Mouse (Mus musculus) liver, adult 2 months (tissue): ENCODE data around the gene Plcb4. TPM values are rescaled to one million over a fixed set of nuclear protein-coding genes. Genes with fewer than 3 reads are reported as not detected.

Experiments used
- DNase-seq: peaks from one replicate; pipeline ENCODE4 v3.0.0-alpha.2; 2011; ENCODE audit warnings: low read depth, low spot score; ENCODE audit errors: extremely low read depth
- H3K27ac ChIP-seq: fragments of 200-500 bp; replicated peaks from 2 replicates; pipeline ENCODE4 v1.5.1; 2012; ENCODE audit warnings: low read depth, mild to moderate bottlenecking, control low read depth, inconsistent platforms, low read length; ENCODE audit not compliant: insufficient read depth
- H3K27me3 ChIP-seq: fragments of 200-500 bp; 2 replicates; pipeline ENCODE4 v1.6.1; 2012; ENCODE audit warnings: mild to moderate bottlenecking, moderate library complexity, low read length, inconsistent platforms; ENCODE audit not compliant: control insufficient read depth, insufficient read depth
- H3K36me3 ChIP-seq: fragments of 200-500 bp; 2 replicates; pipeline ENCODE4 v1.6.1; 2012; ENCODE audit warnings: low read length, inconsistent platforms; ENCODE audit not compliant: control insufficient read depth, insufficient read depth
- H3K4me1 ChIP-seq: fragments of 200-500 bp; 2 replicates; pipeline ENCODE4 v1.6.1; 2011; ENCODE audit warnings: low read length; ENCODE audit not compliant: control insufficient read depth, insufficient read depth
- H3K4me3 ChIP-seq: fragments of 200-500 bp; 2 replicates; pipeline ENCODE4 v1.5.1; 2011; ENCODE audit warnings: low read depth, mild to moderate bottlenecking, control low read depth, low read length, moderate library complexity; ENCODE audit not compliant: insufficient read depth
- H3K79me2 ChIP-seq: fragments of 200-500 bp; 2 replicates; pipeline ENCODE4 v1.6.1; 2012; ENCODE audit warnings: inconsistent platforms, mild to moderate bottlenecking, low read length, moderate library complexity; ENCODE audit not compliant: control insufficient read depth, insufficient read depth
- H3K9ac ChIP-seq: fragments of 200-500 bp; 2 replicates; pipeline ENCODE4 v1.6.1; 2012; ENCODE audit warnings: low read depth, mild to moderate bottlenecking, control low read depth, inconsistent platforms, low read length
- CTCF ChIP-seq: fragments of 200-500 bp; IDR thresholded peaks from 2 replicates; pipeline ENCODE4 v1.5.1; 2011; ENCODE audit warnings: low read depth, low read length, control low read depth
- POLR2A ChIP-seq: fragments of 200-500 bp; IDR thresholded peaks from 2 replicates; pipeline ENCODE4 v1.6.1; 2011; ENCODE audit warnings: low read length, control low read depth; ENCODE audit not compliant: insufficient read depth; ENCODE audit errors: extremely low read depth
- WGBS: fragments of 180-500 bp; shearing (Covaris S2); methylation state at CpG from one replicate; pipeline ENCODE4 v1.1.7; 2018; 5-methylcytosine and 5-hydroxymethylcytosine counted together
- polyA plus RNA-seq: library from polyadenylated mRNA; depleted of rRNA; stranded (reverse); fragments of >200 nt; gene quantifications from 2 replicates; pipeline ENCODE4 v1.2.3, GENCODE M21; 2012
- total RNA-seq: library from RNA; depleted of rRNA; stranded (reverse); fragments of >200 nt; gene quantifications from 2 replicates; pipeline ENCODE4 v1.2.3, GENCODE M21; 2014

Plcb4 gene
- total and polyA plus RNA-seq, 2 experiments = 0.88 to 4.3 TPM

DNA sequence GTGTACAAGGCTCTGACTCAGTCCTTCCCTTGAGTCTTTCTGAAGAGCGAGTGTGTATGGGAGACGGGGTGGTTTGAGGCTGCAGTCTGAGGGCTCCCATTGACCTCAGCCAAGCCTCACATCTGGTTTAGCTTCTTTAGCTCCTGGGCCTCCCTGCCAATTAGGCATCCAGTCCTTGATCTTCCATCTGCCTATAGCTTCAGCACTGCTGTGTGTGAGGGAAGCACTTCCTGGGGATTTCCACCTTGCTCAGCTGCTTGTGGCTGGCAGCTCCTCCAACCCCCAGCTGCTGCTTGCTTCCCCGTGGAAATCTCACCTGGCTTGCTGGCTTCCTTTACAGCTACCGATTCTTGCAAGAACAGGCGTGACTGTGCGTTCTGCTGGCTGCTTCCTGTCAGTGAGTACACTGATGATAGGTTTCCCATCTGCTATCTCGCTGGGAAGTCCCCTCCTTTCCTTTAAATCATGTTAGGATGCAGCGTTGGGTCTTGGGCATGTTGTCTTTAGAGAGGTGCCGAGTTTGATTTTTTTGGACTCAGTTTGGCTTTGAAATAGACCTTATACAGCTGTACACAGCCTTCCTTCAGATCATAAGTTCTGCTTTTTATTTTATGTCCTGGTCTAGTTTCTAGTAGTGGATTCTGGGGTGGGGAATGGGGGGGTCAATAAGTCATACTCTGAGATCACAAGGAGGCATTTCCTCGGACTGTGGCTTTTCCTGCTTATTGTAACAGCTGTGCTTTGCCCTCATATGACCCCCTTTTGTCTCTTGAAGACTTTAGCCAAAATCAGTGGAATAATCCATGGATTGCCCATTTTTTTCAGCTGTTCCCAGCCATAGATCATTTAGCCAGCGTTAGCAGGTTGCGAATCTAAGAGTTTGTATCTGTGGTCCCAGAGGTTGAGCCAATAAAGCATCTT, 34.0 kb downstream of the Plcb4 start:
- no peaks in the 10 kb centered on the region for H3K36me3 ChIP-seq
- H3K4me3 ChIP-seq = no peak overlapping the region
- peak overlapping the region; percentile 60 for H3K27ac ChIP-seq
- H3K4me1 ChIP-seq = 0 out of 2 replicates have a peak, but pooled peaks cover 2% of the 10 kb centered on the region
- DNase-seq = peak; percentile 14
- H3K27me3 ChIP-seq = no peaks in the 10 kb centered on the region
- H3K79me2 ChIP-seq = no peaks in the 10 kb centered on the region
- no peak overlapping the region for H3K9ac ChIP-seq
- TF ChIP-seq CTCF (no peak), POLR2A (no peak)
- 67% methylated on average over 12 of the region's 12 CpGs for WGBS

- 88% methylated on average over 7 of the region's 7 CpGs for WGBS
These were observed 42.0 kb downstream of the Plcb4 start for GRCm38 (mm10) chr2:135700686-135701413.

DNA sequence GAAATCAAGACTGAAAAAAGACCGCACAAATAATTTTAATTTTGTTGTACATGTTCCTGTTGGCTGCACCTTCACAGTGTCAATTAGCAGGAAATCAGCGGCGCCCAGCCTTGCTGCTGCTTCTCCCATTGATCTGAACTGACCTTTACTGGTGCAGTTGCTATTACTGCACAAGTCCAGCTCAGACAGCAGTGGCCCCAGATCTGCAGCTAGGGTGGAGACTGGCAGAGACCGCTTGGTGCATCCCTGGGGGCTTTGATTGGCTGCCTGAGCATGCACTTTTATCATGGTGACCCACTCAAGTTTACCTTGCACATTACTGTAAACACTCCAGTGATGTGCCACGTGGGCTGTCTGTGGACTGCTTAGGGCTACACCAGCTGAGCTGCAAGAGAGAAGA, 45.9 kb downstream of the Plcb4 start:
- Histone ChIP-seq H3K79me2 (no peaks in the 10 kb centered on the region; the same call in 1 of the 2 replicates), H3K36me3 (no peaks in the 10 kb centered on the region), H3K27ac (no peak overlapping the region), H3K4me3 (no peak overlapping the region), H3K27me3 (no peaks in the 10 kb centered on the region), H3K9ac (no peak overlapping the region), H3K4me1 (no peaks in the 10 kb centered on the region)
- DNase-seq = no peak
- 90% methylated on average over 5 of the region's 5 CpGs for WGBS
- TF ChIP-seq POLR2A = no peak
- no peak for TF ChIP-seq CTCF

More at GRCm38 (mm10) chr2:135700686-135701413, 42.0 kb downstream of the Plcb4 start:
- no peak for DNase-seq
- Histone ChIP-seq H3K4me3 (no peak overlapping the region), H3K27ac (no peak overlapping the region), H3K9ac (no peak overlapping the region), H3K79me2 (no peaks in the 10 kb centered on the region; the same call in 1 of the 2 replicates), H3K36me3 (no peaks in the 10 kb centered on the region), H3K4me1 (no peaks in the 10 kb centered on the region), H3K27me3 (no peaks in the 10 kb centered on the region)
- TF ChIP-seq POLR2A = no peak
- no peak for TF ChIP-seq CTCF

DNA sequence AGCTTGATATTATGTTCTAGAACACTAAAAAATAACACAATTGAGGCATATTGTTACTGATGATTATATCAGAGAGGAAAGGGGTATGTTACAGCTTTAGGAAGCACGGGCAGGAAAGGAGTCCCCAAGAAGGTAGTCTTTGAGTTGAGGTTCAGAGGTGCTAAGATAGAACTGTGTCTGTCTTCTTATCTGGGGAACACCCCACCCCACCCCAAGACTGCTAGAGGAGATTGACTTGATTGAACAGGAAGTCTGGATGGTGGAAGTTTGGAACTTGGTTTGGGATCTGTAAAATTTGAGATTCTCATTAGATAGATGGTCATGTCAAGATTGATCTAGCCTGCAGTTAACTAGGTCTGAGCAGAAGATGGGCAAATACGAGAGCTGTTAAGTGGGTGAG, 48.5 kb downstream of the Plcb4 start:
- Histone ChIP-seq H3K9ac (no peak overlapping the region), H3K79me2 (no peaks in the 10 kb centered on the region), H3K36me3 (no peaks in the 10 kb centered on the region), H3K27ac (no peak overlapping the region), H3K4me1 (peaks cover 2% of the 10 kb centered on the region; the same call in 1 of the 2 replicates), H3K4me3 (no peak overlapping the region), H3K27me3 (no peaks in the 10 kb centered on the region)
- 85% methylated on average over 2 of the region's 2 CpGs for WGBS
- TF ChIP-seq CTCF = no peak
- TF ChIP-seq POLR2A = no peak
- DNase-seq = no peak

DNA sequence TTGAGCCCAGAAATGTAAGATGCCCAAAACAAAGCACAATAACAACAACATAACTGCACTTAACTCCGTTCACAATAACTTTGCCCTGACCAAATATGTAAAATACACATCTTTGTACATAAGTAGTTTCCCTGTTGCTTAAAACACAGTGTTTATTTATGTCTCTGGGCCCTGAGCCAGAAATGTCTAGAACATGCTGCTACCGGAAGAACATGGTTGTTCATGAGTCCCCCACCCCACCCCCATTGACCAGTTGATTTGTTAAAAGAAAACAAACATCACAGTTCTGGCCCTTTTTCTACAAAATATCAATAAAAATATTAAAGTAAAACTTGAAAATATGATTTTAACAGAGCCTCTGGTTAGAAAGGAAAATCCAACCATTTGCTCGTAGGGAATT, 49.6 kb downstream of the Plcb4 start:
- H3K9ac ChIP-seq = no peak overlapping the region
- no peaks in the 10 kb centered on the region for H3K27me3 ChIP-seq
- H3K36me3 ChIP-seq = no peaks in the 10 kb centered on the region
- TF ChIP-seq CTCF = no peak
- TF ChIP-seq POLR2A = no peak
- WGBS = 65% methylated on average over 3 of the region's 3 CpGs
- H3K4me1 ChIP-seq = peaks cover 2% of the 10 kb centered on the region; the same call in 1 of the 2 replicates
- no peak overlapping the region for H3K27ac ChIP-seq
- H3K4me3 ChIP-seq = no peak overlapping the region
- no peak for DNase-seq
- H3K79me2 ChIP-seq = no peaks in the 10 kb centered on the region
